Mouse (Mus musculus) thymus, postnatal 0 days (tissue): ENCODE data around the gene Dapp1. TPM values are rescaled to one million over a fixed set of nuclear protein-coding genes. Genes with fewer than 3 reads are reported as not detected.

Source experiments
- DNase-seq: peaks from one replicate; pipeline ENCODE4 v3.0.0-alpha.2; 2015; ENCODE audit warnings: low spot score
- polyA plus RNA-seq: library from polyadenylated mRNA; unstranded; fragments of >200 nt; fragmentation: Nextera tagmentation; extraction: Ambion mirVana; gene quantifications from 2 replicates; pipeline ENCODE4 v1.2.1, GENCODE M21; 2015

Gene Dapp1
- polyA plus RNA-seq: 22.6 and 26.0 TPM in 2 replicates

DNA sequence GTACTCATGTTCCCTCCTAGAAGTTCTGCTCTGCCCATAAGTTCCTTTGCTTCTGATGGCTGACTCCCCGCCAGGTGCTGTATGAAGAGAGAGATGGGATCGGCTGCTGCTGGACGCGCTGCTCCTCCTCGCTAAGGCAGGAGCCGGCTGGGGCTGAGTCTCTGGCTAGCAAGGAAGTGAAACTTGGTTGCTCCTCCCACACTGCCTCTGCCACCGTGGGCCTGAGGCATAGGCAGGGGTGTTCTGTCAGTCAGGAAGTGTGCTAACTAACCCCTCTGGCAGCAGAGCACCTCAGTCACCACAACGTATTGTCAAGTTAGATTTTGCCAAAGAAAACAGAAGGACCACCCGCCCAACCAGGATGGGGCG, at the start of gene Dapp1:
Dapp1 (minus strand) TSS at position 164 of the 369 bp plus-strand sequence.
- peak; percentile 89 for DNase-seq

DNA sequence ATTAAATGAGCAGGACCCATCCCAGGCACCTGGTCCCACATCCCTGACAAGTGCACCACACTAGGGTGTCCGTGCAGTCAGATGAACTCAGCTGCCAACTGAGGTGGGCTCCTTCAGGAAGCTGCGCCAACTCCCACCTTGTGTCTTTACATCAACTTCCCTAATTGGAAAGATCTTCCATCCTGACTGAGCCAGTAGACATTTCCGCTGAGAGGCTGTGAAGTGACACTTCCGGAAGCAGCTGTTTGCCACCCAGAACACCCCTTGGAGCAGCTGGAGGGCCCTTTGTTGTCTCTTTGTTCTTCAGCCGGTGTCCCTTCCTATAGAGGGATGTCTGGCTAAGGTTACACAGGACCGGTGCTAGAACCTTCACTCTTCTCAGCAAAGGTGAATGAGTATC, 49.2 kb upstream of the Dapp1 start:
- DNase-seq: peak; percentile 3

GRCm38 (mm10) chr3:138029351-138029750, 48.0 kb upstream of the Dapp1 start:
- no peak for DNase-seq

DNA sequence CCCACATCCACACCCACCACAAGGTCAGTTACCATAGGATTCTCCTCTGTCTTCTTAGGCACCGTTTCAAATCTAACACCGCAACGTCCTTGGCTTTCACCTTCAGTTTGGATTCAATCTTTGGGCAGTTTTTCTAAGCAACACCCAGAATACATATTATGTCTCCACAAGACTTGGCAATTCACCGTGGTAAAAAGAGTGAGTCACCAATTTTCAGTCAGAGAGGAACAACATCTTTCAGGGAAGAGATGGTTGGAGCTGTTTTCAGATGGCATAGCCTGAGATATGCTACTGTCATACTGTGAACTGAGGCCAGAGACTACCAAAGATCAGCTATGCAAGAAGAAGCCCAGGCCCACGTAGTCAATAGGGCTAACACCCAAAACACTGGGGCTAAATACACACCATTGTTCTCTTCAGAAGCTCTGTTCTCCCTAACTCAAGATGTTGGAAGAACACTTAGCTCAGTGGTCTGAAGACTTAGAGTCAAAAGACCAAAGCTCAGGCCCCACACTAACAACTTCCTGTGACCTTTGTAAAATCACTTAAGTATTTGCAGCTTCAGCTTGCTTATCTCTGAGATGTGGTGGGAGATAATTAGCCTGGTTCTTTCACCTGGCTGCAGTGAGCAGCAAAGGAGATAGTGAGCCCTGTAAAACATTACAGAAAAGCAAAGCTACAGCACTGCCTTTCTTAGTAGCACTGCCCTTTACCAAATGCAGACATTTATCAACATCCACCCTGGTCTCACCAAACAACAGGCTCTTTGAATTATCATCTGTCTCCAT, 46.4 kb upstream of the Dapp1 start:
- no peak for DNase-seq

- DNase-seq: no peak
These were observed 44.9 kb upstream of the Dapp1 start for GRCm38 (mm10) chr3:138026286-138026685.

GRCm38 (mm10) chr3:138022651-138023050, 41.3 kb upstream of the Dapp1 start:
- DNase-seq: no peak

DNA sequence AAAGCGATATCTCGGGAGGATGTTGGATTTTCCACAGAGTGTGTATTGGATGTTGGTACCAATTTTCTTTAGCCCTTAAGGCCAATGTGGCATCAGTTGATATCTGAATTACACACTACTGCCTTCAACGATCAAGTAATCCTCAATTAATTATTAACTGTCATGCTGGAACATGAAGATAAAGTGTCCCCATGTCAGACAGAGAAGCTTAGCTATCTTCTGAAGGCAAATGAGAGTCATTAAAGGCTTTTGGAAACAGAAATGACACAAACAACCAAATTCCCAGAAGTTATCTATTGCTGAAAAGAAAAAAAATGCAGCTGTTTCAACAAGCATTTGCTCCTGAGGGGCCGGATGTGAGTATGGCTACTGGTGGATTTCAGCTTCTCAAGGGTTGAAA, 40.7 kb upstream of the Dapp1 start:
- no peak for DNase-seq

GRCm38 (mm10) chr3:138016810-138017209, 35.5 kb upstream of the Dapp1 start:
- DNase-seq: no peak

- no peak for DNase-seq
These were observed 33.4 kb upstream of the Dapp1 start for GRCm38 (mm10) chr3:138014725-138015124.

GRCm38 (mm10) chr3:138012351-138012750, 31.0 kb upstream of the Dapp1 start:
- no peak for DNase-seq

- DNase-seq: no peak
These were observed 26.8 kb upstream of the Dapp1 start for GRCm38 (mm10) chr3:138008152-138008551.

DNA sequence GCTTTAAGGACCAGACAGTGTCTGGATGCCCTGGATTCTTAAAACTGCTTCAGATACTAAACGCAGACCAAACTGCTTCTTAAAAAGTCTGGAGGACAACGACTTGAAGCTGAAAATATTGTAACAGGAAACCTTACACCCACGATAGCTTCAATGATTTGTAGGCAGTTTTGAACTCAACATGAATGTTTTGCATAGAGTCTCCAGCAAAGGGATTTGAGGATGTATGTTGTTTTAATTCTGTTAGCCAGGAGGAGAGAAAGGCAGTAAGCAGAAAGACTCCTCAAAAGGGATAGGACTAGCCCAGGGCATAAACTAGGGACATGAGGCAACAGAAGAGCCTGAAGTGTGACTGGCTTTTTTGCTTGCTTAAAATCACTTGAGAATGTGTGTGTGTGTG, 25.6 kb upstream of the Dapp1 start:
- no peak for DNase-seq

GRCm38 (mm10) chr3:138003264-138003663, 21.9 kb upstream of the Dapp1 start:
- no peak for DNase-seq

GRCm38 (mm10) chr3:138002545-138002944, 21.2 kb upstream of the Dapp1 start:
- DNase-seq: no peak

- no peak for DNase-seq
These were observed 20.5 kb upstream of the Dapp1 start for GRCm38 (mm10) chr3:138001865-138002264.

DNA sequence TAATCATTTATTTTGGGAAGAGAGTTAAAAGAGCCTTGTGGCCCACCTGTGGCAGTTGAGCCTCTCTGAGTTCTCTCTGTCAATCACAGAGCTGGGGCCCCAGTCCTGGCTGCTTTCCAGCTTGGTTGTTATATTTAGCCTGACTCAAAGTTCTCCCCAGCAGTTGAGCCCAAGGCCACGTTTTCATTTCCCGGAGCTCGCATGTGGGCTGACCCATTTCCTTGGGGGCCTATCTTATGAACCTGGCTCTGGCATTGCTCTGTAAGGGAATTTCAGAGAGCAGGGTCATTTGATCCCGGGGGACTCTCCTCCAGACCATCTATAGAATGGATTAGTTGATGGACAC, 19.4 kb upstream of the Dapp1 start:
- no peak for DNase-seq

DNA sequence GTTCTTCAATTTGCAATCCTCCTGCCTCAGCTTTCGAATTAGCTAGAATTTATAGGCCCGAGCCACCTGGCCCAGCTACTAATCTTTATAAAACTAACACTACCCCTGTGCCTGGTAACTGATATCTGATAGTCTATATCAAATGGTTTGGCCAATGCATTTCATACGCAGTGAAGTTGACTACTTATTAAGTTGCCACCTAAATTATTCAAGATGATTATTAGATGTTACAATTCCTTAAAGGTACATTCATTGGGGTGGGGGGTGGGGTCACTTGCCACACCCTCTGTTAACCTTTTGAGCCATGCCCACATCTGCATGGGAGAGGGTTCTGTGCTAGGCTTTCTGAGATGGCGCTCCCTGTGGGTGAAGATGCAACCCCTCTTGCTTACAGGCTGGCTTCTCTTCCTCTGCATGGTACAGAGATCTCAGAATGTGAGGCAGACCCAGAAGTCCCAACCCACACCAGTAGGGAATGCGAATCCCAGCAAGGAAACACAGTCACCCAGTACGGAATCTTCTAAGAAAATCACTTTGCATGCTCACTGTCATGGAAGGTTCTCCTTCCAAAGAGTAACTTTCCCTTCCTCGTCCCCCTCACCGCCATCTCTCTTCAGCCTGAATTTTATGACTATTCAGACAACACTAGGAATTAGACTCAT, 18.8 kb upstream of the Dapp1 start:
- no peak for DNase-seq

- DNase-seq: no peak
These were observed 18.0 kb upstream of the Dapp1 start for GRCm38 (mm10) chr3:137999224-137999790.

- DNase-seq: peak; percentile 36
These were observed 17.3 kb upstream of the Dapp1 start for GRCm38 (mm10) chr3:137998491-137999223.

DNA sequence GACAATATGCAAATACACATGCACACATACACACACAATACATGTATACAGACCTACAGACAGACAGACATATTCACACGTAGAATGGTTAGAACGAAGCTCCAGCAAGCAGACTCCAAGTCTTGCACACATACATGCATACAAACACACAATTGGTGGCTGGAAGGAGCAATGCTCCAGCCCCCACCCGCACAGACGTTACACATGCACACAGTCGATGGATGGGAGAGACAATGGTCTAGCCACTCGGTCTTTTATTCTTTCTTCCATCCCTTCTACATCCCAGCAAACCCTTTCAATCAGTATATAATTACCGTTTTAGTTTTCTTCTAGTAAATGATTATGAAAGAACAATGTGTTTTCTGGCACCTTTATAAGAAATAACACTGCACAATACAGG, 14.1 kb upstream of the Dapp1 start:
- no peak for DNase-seq

DNA sequence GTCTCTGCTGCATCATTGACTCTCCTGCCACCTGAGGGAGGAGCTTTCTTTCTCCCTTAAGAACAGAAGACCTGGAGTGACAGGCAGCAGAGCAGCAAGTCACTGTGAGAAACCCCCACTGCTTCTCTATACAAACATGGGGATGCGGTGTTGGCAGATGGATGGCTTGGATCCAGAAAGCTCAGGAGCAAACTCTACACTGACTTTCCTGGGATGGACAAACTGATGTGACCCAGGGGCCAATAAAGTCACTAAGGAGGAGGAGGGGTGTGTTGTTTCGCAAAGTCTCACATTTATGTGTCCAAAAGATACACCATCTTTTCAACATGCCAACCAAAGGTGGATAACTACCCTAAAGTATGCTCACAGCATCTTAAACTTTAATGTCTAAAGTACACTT, 12.9 kb upstream of the Dapp1 start:
- no peak for DNase-seq

- DNase-seq: peak; percentile 73
These were observed 11.0 kb upstream of the Dapp1 start for GRCm38 (mm10) chr3:137992366-137992765.
